Mouse (Mus musculus): ENCODE data around the gene Ero1l.

Ero1l gene

DNA sequence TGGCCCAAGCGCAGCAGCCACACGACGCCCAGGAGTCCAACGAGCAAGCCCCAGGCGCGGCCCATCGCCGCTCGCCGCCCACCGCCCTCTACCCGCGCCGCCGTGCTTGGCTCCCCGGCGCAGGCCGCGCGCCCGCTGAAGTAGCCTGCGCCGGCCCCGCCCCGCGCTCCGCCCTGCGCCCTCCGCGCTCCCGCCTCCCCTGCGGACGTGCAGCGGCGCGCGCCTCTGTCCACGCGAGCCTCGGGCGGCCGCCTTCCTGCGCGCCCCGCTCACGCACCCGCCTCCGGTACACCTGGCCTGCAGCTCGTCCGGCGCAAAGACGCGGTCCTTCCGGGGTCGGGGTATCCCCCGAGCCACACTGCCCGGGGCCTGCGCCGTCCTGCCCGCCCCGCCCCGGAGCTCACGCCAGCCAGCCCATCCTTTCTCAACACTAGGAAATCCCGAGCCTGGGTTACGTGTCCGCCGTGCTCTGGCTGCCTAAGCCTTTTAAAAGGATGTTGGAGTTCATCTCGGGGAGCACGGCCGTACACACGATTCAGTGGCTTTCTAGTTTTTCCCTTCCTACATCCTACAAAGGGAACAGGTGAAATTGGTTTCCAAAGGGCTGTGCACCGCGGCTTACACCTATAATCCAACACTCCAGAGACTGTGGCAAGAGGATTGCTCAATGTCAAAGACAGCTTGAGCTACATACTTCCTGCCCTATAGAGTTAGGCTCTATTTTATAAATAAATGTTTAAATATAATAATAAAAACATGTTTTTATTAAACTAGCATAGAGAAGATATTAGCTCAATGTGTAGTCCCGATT lies at the start of gene Ero1l:
TSS of gene Ero1l (minus strand) at position 346 of the 811 bp plus-strand sequence.
- peak; percentile 75 for DNase-seq (ENCODE audit: low read depth, low spot score)

DNA sequence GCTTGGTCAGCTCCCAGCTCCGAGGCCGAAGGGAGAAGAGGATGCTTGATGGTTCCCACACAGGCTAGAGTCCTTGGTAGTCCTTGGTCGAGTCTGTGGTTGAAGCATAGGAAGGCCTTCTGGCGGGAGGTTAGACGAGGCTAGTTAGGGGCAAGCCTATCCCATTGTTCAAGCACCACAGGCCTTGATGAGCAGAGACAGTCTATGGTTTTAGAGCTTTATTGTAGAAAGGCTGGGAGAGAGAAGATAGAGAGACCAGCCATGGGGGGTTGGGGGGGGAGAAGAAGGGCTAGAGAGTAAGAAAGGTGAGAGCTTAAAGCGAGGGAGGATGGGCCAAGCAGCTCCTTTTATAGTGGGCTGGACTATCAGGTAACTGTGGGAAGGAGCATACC lies 46.6 kb upstream of the Ero1l start:
- no peak for DNase-seq (ENCODE audit: low read depth, low spot score)

DNA sequence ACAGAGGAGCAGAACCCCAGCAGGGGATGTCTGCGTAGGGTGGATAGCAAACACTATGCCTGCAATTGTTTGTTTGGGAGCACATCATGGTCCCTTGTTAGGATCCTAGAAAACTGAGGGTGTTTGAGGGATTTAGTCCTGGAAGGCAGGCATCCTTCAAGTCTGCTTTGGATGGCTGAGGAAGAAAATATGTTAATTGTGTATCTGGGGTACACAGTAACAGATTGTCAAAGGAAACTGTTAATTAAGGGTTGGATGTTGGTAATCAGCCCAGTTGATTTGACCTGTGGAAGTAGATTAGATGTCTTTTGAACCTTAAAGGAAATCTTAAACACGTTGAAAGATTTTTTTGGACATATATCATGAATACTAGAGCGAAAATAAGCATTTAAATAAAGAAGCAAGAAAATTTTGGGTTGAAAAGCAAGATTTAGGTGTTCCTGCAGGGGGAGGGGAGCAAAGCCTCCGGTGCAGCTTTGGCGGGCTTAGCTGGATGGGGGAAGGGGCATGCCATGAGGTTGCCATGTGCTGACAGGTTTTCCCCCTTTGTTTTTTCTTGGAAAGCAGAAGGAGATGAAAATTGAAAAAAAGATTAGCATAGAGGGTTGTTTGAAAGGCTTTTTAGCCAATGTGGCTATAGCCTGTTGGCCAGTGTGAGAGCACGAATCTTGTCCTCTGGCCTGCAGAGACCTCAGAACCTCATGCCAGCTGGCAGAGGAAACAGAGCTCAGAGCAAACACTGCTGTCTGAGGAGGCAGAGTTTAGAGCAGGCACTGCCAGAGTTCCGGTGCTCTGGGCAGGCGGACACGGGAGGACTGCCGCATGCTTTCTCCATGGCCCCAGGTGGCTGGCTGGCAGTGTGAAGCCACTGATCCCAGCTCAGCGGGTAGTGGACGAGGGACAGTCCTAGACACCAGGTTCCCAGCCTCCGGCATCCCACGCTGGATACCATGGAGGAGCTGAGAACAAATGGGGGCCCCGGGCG lies 45.9 kb upstream of the Ero1l start:
- DNase-seq (ENCODE audit: low read depth, low spot score) = no peak

DNA sequence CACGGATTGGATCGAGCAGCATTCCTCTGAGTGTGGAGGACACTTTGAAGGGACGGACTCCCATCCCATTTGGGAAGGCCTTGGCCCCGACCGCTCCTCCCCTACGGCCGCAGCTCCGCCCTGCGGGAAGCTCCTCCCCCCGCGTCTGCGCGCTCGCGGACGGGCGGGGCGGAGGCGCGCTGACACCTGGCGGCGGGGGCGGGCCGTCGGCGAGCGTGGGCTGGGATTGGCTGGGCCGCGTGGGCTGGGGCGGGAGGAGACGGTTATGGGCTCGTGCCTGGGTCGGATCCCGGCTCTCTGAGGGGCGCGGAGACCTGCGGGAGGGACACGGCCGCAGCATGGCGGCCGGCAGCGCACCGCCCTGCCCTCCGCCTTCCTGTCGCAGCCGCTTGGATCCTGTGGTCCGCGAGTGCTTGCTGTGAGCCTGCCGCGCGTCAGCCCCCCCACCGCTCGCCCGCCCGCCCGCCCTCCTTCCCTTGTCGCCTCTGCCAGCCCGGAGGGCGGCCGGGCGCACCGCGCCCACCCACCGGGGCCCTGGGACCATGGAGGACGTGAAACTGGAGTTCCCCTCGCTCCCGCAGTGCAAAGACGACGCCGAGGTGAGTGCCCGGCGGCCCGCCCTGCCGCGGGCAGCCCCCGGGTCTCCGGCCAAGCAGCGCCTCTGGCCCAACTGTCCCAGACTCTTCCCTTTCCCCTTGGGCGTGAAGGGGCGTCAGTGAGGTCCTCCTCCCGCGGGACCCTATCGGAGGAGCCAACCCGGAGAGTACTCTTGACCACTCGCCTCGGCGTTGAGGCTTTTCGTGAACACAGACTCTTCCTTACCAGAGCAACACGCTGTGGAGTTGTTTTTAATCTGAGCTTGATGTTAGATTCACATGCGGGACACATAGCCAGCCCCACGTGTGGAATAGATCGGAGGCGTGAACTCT lies 32.6 kb upstream of the Ero1l start, which contains the start of gene Styx:
TSS of gene Styx (plus strand) at position 163 of the 929 bp plus-strand sequence.
- DNase-seq (ENCODE audit: low read depth, low spot score) = peak; percentile 80

DNA sequence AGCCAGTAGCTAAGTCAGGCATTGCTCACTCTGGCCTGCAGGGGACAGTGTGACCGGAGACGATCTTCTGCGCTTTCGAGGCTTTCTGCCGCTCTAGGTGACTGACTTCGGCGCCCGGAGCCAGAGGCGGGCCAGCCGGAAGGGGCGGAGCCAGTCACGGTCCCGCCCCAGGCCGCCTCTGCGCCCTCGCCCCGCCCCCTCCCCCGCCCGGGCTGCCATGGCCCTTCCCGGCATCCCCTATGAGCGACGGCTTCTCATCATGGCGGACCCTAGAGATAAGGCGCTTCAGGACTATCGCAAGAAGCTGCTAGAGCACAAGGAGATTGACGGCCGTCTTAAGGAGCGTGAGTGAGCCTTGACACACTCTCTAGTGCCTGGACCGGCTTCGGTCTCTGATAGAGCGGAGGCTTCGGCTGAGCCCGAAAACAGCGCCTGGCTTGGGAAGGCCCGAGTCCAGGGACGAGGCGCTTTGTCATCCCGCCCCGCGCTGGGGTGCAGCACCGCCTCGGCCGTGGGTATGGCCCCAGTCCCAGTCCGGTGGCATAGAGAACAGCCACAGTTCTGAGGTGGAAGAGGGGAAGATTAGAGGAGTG lies 11.1 kb upstream of the Ero1l start, which contains the start of gene Psmc6:
TSS of gene Psmc6 (plus strand) at position 200 of the 593 bp plus-strand sequence.
- peak; percentile 88 for DNase-seq (ENCODE audit: low read depth, low spot score)

DNA sequence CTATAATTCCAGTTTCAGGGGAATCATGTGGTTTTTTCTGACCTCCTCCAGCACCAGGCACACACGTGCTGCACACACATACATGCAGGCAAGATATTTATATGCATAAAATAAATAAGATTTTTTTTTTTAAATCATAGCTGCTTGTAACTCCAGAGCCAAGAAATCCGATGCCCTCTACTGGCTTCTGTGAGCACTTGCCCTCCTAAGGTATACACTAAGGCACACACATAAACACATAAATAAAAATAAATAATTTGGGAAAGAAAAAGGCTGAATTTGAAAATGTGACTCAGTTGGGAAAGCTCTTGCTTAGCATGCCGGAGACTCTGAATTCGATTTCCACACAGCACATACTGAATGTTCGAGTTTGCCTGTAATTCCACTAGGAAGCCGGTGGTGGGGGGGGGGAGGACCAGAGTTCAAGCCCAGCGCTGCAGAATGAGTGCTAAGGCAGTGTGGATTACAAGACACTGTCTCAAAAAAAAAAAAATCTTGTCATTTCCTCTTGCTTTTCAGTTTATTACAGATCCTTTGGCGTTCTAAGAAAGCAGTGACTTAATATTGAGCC lies 10.5 kb upstream of the Ero1l start:
- no peak for DNase-seq (ENCODE audit: low read depth, low spot score)

DNA sequence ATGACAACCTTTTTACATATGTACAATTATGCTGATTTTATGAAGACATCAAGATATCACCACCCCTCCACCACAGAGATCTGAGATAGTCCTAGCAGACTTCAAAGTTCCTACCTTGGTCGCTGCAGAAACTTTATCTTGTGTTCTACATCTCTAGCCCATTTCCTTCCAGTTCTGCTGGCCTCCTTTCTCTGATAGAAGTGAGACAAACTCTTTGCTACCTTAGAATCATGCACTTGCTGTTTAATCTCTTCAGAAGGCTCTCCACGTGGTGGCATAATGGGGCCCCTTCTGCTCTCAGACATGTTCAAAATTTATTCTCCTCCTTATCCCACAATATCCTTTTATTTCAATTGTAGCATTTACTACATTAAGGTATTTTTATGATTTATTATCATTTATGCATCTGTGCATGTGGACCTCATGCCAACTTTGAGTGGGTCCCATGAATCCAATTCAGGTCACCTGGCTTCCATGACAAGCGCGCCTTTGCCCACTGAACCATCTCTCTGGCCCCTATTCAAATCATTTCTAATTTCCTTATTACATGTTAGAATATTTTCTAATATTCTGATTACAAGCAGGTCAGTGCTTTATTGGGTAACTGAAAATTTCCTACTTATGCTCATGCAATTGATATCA lies 9.6 kb upstream of the Ero1l start:
- DNase-seq (ENCODE audit: low read depth, low spot score) = no peak

DNA sequence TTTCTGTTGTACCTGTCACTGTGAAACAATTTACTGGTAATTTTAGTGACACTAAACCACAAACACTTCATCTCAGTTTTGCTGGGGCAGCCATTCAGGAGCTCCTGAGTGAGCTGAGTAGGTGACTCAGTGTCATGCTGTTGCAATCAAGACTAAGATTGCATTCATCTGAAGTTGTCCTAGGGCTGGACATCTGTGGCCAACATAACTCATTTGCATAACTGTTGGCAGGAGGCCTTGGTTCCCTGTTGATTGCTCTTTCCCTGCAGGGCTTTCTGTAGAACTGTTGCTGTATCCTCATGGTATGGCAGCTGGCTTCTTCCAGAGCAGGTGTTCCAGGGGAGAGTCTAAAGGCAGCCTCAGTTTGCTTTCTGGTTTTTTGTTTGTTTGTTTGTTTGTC lies 6.9 kb upstream of the Ero1l start:
- no peak for DNase-seq (ENCODE audit: low read depth, low spot score)

DNA sequence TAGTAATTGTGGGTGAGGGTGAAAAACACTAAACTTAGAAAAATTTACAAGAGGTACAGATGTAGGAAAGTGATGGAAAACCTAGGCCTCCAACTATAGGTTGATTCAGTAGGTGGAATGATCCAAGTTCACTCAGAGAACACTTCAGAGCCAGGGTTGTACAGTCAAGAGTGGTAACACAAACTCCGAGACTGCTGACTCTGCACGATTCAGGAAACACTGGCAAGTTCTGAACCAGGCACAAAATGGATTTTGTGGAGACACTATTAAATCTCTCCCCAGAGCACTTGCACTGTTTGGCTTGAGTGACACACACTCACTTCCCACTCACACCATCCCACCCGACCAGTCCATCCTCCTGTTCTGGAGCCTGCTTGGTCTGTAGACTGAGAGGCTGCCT lies 4.7 kb upstream of the Ero1l start:
- DNase-seq (ENCODE audit: low read depth, low spot score) = no peak

DNA sequence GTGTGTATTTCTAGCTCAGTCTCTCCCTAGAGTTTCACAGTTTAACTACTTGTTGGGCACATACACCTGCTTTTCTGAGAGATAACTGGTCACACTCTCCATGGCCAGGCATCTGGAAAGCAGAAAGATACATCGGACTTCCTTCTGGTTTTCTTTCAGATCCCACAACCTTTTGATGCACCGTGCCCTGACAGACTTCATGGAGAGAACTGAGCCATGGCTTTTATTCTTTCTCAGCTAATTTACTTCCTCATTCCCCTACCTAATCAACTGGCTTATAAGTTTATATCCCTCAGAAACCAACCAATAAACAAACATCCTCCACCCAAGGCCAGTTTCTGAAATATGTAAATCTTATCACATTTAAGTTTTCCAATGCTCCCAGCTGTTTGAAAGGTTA lies 3.9 kb upstream of the Ero1l start:
- DNase-seq (ENCODE audit: low read depth, low spot score) = no peak

DNA sequence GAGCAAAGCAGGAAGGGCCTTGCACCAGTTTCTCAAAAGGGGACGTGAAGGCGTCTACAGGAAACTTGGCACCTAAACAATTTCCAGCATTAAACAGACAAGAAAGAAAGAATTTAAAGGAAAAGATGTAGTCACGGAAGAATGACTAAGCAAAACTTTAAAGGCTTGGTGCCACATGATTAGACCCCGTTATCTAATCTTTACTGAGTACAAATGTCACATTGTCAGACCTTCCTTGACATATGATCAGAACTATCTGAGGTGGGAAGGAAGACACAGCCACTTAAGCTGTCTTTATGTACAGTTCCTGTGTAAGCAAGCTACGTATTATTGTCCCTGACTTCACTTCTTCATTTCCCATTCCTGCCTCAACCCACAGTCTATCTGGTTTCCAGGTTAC lies 3.1 kb upstream of the Ero1l start:
- DNase-seq (ENCODE audit: low read depth, low spot score) = no peak

DNA sequence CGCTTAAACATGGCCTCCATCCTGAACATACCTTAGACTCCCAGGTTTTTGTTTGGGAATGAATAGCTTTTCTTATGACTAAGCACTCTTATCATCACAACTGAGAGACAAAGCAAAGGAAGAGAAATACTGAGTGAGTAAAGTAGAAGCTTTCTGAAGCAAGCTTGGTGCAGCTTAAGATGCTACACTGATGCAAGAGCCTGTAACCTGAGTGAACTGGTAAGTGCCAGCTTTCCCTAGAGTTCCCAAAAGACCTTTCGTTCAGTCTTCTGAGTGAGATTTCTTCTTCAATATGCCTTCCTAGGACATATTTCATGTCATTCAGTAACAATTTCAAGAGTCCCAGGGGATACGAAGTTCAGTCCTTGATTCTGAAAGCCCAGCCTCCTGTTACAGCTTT lies 2.5 kb upstream of the Ero1l start:
- no peak for DNase-seq (ENCODE audit: low read depth, low spot score)

DNA sequence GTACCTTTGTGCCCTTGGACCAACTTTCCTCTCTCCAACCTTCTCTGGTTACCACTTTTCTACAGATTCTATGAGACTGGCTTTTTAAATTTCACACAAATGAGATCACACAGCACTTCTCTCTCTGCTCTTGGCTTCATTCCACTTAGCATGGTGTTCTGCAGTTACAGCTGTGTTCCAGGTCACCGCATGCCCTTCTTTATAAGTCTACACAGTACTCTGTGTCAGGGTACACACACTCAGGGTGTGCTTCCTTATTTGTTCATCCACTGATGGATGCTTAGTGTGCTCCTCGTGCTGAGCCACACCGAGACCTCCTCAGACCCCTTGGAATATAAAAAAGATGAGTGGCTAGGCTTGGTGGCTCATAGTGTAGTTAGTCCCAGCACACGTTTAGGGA lies 1.5 kb upstream of the Ero1l start:
- no peak for DNase-seq (ENCODE audit: low read depth, low spot score)

DNA sequence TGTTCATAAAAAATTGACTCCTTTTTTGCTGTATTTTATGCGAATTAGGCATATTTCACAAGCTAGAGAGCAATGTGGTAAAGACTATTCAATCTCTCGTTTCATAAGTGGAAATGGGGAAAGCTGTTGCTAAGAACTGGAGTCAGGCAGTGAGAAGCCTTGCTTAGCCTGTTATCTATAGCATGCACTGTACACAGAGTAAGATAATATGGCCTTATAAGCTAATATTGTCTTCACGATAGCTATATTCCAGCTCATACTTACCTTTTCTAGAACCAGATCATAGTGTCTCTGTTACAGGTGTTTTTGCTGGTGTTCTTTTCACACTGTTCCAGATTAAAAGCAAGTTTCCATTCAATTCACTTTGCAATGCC lies 653 bp upstream of the Ero1l start:
- DNase-seq (ENCODE audit: low read depth, low spot score) = no peak

DNA sequence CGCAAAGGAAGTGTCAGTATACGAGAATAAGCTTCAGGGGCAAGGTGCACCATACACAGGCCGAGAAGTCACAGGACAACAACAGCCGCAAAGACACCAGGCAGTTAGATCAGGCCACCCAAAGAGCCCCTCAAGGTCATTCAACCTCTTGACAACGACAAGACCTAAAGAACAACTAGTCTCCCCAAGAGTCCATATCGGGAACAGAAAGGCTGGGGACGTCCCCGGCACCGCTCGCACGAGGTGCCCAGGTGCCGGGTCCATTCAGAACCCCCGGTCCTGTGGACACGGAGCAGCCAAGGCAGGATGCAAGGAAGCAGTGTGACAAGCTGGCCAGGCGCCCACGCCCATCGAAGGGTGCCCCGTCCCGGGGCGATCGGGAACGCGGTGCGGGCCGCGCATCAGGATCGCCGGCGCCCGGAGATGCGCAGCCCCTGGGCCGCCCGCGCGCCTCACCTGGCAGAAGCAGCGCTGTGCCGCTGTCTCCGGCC lies 605 bp downstream of the Ero1l start:
- DNase-seq (ENCODE audit: low read depth, low spot score) = no peak

DNA sequence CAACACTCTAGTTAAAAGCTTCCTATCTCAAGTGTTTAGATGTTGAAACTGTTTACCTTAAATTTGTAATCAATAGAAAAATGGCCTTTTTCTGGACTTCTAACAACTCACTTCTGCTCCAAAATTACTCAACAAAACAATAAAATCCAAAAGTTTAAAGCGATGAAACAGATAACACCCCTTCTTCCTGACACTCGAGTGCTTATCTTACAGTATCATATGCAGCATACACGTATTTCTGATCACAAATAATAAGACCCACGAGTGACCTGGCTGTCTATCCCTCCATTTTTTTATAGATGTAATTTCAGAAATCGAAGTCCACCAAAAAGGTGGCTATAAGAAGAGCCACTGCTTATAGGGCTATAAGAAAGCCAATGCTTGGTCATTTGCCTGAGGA lies 1.6 kb downstream of the Ero1l start:
- DNase-seq (ENCODE audit: low read depth, low spot score) = no peak

DNA sequence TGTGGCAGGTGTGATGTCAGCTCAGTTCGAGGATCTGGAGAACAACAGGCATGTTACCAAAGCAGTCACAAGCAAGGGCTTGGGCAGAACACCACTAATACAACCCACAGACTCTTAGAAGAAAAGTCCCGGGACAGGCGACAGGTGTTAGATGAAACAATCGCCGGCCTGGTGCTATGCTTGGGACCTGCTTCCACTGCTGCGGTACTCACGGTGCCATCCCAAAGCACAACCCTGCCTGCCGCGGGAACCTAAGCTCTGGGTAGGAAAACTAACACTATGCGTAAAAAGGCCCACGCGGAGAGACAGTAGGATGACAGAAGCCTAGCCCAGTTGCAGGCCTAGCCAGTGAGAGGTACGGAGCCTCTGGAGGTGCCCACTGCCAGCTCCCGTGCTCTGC lies 8.5 kb downstream of the Ero1l start:
- DNase-seq (ENCODE audit: low read depth, low spot score) = no peak

DNA sequence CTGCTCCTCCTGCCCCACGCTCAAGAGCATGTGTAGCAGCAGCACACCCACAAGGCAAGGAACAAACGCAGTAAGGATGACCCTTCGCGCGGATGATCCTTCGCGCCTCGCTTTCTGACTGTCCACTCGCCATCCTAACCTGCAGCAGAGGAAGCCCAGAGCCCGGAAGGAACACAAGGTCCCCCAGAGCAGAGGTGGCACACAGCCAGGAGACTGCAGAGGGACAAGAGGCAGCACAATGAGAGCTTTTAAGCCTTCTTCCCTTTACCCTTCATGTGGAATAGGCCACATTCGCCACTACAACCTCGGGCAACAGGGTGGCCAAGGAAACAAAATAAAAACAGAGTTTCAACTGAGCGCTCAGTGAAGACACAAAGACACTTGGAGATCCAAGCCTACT lies 8.9 kb downstream of the Ero1l start:
- no peak for DNase-seq (ENCODE audit: low read depth, low spot score)

DNA sequence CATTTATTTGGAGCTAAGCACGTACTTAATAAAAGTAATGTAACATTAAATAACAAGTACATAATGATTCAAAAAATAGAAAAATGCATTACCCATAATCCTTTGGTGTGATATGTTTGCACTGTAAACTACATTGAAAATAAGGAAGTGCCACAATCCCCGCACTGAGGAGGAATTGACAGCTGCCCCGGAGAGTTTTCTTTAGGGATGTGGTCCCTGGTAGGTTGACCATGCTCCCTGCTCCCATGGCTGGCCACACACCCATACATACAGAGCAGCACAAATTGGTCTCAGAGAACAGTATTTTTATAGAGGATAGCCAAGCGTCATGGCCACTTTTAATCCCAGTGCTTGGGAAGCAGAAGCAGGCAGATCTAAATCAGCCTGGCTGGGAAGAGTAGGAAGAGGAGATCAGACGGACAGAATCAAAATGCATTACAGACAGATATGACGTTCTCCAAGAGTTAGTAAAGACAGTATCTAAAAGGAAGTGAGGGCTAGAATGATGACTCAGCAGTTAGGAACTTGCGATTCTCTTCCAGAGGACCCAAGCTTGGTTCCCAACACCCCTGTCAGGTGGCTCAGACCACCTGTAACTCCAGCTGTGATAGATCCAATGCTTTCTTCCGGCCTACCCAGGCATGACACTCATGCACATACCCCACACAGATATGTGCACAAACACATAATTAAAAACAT lies 10.8 kb downstream of the Ero1l start:
- no peak for DNase-seq (ENCODE audit: low read depth, low spot score)
